Mouse (Mus musculus) ovary, postnatal 10 days (tissue): ENCODE results near the gene Notch4.
A peak's percentile ranks its signal among the peaks of the same experiment; 100 is the strongest.

Experiments used
- DNase-seq: peaks from one replicate; pipeline ENCODE4 v3.0.0; 2022; ENCODE audit warnings: low spot score

Gene Notch4

DNA sequence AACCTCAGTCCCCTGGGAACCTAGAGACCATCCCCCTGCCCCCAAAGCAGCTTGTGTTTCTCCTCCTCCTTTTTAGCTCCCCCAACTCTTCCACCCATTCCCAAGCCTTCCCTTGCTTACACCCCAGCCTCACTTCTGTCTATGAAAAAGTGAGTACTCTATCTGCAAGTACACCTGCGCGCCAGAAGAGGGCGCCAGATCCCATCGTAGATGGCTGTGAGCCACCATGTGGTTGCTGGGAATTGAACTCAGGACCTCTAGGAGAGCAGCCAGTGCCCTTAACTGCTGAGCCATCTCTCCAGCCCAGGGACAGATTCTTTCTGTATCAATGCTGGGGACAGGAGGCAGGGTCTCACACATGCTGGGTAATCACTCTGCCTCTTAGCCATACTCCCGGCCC is 7.8 kb downstream of the Notch4 start:
- no peak for DNase-seq

DNA sequence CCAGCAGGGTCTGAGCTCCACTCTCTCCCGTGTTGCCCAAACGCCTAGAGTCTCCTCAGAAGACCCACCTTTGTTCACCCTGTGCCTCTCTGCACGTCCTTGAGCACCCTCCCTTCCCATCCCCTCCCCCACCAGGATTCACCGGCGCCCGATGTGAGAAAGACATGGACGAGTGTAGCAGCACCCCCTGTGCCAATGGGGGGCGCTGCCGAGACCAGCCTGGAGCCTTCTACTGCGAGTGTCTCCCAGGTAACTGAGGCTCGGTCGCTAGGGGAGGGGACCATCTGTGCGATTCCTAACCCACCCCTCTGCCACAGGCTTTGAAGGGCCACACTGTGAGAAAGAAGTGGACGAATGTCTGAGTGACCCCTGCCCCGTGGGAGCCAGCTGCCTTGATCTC is 8.3 kb downstream of the Notch4 start:
- DNase-seq, result no peak

- DNase-seq, result no peak
Measured at GRCm38 (mm10) chr17:34576577-34576976, 12.5 kb downstream of the Notch4 start.

DNA sequence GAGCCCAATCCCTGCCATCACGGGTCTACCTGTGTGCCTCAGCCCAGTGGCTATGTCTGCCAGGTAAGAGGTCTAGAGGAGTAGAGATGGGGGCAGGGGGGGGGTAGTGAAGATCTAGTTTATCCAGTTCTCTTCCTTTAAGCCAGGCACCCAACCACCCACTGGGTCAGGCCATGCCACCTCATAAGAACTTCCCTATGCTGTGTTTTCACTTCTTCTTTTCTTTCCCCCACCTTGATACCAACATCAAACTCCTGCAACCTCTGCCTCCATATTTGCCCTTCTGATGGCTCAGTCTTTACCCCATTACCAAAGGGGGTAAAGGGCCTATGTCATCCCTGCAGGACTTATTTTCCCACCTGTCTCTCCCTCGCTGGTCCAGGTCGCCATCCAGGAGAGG is 14.0 kb downstream of the Notch4 start:
- DNase-seq, result no peak

GRCm38 (mm10) chr17:34582528-34582927 is 18.5 kb downstream of the Notch4 start:
- no peak for DNase-seq

DNA sequence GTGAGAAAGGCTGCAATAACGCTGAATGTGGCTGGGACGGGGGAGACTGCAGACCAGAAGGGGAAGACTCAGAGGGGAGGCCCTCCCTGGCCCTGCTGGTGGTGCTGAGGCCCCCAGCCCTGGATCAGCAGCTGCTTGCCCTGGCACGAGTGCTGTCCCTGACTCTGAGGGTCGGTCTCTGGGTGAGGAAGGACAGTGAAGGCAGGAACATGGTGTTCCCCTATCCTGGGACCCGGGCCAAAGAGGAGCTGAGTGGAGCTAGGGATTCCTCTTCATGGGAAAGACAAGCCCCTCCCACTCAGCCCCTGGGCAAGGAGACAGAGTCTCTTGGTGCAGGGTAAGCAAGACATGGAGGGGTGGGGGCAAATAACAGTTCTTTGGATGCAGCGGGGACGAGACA is 19.3 kb downstream of the Notch4 start:
- DNase-seq, result no peak

DNA sequence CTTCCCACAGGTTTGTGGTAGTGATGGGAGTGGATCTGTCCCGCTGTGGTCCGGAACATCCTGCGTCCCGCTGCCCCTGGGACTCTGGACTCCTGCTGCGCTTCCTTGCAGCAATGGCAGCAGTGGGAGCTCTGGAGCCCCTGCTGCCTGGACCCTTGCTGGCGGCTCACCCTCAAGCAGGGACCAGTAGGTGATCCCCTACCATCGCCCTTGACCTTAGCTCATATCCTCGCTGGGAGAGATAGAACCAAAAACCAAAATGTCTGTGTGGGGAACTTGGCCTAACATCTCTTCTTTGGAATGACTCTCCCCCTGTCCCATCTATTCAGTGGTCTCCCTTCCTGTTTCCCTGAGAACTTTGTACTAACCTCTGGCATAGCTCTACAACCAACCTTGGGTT is 19.8 kb downstream of the Notch4 start:
- no peak for DNase-seq

DNA sequence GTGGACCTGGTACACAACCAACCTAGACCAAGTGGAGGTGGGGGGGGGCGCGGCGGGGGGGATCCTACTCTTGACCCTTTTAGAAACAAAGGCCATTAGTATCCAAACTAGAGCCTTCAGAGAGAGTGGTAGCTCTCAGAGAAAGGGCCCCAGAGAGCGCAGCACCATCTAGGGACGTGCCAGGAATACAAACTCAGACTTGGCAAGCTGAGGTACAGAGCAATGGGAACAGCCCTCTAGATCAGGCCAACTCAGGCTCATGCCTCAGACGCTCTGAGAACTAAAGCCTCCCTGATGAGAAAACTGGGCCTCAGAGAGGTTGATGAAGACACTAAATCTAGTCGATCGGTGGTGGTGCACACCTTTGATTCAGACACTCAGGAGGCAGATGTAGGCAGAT is 21.1 kb downstream of the Notch4 start:
- no peak for DNase-seq

GRCm38 (mm10) chr17:34585877-34586771 is 22.1 kb downstream of the Notch4 start:
- no peak for DNase-seq

DNA sequence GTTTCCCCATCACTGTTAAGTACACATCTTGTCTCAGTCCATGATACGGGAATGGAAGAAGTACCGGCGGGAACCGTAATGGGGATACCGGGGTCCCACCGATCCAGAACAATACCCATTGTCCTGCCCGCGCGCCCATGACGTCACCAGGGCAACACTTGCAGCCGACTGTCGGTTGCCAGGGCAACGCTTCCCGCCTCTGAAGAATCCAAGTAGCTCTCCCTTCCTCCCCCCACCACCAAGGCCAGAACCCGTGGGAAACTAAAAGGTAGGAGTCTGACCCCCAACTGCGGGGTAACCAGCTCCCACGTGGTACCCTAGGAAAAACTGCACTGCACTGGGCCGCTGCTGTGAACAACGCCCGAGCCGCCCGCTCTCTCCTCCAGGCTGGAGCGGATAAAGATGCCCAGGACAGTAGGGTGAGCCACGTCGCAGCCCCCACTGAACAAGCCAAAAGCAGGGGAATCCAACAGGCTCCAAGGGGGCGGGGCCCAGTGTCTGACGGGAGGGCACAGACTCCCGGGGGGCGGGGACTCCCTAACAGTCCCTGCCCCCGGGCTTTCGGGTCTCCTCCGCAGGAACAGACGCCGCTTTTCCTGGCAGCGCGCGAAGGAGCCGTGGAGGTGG is 22.8 kb downstream of the Notch4 start:
- DNase-seq, result peak; percentile 52

DNA sequence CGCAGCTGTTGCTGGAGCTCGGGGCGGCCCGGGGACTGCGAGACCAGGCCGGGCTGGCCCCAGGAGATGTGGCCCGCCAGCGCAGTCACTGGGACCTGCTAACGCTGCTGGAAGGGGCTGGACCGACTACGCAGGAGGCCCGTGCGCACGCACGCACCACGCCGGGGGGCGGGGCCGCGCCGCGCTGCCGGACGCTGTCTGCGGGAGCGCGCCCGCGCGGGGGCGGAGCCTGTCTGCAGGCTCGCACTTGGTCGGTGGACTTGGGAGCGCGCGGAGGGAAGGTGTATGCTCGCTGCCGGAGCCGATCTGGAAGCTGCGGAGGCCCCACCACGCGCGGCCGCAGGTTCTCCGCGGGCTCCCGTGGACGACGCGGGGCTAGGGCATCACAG is 23.3 kb downstream of the Notch4 start:
- DNase-seq, result peak; percentile 95

DNA sequence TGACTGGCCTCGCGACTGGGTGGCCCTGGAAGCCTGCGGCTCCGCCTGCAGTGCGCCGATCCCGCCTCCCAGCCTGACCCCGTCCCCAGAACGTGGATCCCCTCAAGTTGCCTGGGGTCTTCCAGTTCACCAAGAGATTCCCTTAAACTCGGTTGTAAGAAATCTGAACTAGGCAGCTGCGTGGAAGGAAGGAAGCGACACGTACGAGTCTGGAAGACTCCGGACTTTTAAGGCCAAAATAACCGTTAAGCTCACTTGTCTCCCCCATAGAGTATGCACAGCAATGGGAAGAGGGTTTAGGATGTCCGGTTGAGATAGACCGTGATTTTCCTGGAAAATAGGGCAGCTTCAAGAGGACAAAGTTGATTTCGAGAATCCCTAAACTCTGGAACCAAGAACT is 23.7 kb downstream of the Notch4 start:
- no peak for DNase-seq

DNA sequence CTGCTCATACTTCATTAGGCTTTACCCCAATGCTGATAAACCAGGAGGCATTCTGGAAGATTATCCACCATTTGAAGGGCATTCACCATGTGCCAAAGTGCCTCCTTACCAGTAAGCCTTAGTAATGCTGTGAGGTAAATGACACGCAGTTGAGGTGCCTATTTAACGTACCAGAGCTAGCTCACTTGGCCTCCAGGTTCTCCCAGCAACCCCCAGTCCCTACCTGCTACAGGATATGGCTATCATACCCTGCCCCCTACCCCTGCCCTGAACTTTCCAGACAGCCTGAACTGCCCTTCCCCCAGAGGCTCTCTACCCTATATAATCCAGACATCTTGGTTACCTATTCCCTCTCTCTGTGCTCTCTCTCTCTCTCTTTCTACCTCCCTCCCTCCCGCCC is 24.7 kb downstream of the Notch4 start:
- DNase-seq, result no peak

DNA sequence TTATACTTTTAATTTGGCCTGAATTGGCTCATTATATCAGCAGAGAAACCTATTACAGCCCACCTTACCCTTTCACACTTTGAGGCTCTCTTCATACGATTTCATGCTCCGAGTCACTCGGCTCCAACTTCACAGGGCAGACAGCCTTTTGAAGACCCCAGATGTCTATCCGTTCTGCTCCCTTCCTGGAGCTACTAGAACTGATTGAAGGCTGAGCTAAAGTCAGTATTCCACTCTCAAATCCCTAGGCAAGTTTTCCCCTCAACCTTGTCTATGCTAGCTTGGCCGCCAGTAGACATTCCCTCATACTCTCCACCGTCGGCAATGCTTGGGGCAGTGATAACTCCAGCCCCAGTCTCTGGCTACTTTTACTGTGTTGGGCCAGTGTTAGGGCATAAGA is 25.1 kb downstream of the Notch4 start:
- DNase-seq, result no peak

DNA sequence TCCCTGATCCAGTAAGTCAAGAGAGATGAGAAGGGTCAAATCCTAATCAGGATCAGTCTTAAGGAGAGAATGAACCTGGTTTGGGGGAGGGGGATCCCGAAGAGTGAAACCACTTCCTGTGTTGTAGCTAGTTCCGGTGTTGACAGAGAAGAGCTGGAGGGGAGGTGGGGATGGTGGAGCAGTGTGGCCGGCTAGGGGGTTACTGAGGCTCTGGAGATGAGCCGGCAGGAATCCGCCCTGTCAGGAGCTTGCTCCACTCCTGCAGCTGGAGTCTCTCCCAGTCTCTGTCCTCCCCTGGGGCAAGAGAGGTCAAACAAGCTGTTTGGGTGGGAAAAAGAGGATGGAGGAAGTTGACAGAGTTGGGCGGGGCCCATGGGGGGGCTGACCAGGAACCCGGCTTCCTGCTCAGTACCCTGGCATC is 25.6 kb downstream of the Notch4 start, which contains the start of gene Gpsm3:
TSS of gene Gpsm3 (plus strand) at position 126 of the 421 bp plus-strand sequence.
- no peak for DNase-seq

DNA sequence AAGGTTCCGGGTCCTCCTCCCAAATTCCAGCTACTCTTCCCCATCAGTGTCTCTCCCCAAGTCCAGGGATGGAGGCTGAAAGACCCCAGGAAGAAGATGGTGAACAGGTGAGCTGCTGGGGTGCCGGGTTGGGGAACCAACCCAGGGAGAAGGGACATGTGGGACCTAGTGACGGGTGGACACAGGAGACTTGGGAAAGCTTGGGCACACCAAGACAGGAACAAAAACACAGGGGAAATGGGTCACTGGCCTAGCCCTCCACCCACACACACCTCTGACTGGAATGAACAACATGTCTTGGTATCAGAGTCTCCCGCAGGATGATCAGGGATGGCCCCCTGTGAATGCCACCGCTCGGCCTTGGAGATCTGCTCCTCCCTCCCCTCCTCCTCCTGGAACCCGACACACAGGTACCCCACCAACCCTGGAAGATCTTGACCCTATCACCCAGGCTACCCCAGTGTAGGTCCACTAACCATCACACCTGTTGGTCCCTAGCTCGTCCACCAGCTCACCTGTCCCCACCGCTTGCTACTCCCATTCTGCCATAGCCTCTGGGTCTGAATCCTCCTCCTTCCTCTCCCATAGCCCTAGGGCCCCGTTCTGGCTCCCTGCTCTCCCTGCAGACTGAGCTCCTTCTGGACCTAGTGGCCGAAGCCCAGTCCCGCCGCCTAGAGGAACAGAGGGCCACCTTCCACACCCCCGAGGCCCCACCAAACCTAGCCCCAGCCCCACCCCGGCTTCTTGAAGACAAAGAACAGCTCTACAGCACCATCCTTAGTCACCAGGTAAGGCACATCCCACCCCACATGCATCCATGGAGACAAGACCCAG is 26.3 kb downstream of the Notch4 start:
- no peak for DNase-seq

DNA sequence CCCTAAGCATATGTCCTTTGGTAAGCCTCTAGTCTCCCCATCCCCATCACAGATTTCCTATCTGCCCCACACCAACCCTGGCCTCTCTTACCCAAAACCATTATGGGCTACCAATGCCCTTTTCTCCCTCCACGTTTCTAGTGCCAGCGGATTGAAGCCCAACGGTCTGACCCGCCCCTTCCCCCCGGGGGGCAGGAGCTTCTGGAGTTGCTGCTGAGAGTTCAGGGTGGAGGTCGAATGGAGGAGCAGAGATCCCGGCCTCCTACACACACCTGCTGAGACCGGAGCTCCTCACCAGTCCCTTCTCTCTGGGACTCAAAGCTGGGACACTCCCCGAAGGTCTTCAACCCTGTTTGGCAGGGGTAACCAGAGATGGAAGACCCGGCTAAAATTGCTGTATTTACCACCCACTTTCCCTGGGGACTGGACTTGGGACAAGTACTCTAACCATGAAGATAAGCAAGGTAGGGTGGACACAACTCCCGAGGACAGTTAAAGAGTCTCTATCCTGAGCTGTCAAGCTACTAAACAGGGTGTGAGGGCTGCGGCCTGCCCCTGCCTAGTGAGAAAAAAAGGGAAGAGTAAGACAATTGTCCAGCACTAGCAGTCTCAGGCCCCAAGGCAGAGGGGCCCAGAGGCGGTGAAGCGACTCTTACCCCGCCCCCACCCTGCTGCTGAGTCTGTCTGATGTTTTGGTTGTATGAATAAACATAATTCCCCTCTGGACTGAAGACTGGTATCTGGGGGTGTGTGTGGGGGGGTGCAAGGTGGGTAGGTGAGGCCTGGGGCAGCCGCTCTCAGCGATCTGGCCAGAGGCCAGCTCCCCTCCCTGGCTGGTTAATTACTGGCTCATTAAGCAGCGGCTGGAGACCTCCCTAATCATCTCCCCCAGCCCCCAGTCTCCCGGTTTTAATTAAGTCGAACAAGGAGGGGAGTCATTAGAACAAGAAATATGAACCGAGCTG is 27.2 kb downstream of the Notch4 start, which contains the start of gene Pbx2:
TSS of gene Pbx2 (plus strand) at position 238 of the 965 bp plus-strand sequence.
- DNase-seq, result no peak

GRCm38 (mm10) chr17:34591994-34592375 is 27.9 kb downstream of the Notch4 start:
- DNase-seq, result peak; percentile 73

DNA sequence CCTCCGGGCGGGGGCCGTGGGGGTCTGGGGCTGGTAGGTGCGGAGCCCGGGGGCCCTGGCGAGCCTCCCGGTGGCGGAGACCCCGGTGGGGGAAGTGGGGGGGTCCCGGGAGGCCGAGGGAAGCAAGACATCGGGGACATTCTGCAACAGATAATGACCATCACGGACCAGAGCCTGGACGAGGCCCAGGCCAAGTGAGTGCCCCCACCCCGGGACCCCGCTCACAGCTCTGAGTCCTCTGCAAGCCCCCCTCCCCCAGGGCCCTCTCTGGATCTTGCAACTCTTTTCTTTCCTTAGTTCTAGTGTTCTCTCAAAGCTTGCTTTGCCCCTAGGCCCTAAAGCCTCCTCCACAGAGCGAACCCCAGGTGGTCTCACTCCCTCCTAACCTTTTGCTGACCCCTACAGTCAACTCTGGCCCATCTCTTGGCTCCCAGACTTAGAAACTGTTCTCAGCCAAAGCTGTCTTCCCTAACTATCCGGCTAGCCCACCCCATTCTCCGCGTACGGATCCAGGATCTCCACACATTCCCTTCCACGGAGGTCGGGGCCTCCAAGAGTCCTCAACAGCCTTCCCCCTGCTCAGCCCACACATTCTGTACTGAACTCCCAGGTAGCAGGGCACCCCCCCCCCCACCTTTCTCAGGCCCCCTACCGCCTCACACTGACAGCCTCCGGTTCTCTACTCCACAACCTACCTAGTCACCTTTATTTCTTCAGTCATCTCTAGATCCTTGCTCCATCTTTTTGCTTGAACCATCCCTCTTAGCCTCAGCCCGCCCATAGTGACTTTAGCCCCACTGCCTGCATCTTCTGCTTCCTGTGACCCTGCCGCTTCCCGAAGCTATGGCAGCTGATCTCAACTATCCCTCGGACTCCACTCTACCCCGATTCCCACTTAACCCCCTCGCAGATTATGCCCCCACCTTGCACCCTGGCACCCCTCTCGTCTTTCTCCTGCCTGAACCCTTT is 28.8 kb downstream of the Notch4 start:
- no peak for DNase-seq
